Mouse (Mus musculus): Measurements from ENCODE around the gene Aak1.

The Aak1 gene

DNA sequence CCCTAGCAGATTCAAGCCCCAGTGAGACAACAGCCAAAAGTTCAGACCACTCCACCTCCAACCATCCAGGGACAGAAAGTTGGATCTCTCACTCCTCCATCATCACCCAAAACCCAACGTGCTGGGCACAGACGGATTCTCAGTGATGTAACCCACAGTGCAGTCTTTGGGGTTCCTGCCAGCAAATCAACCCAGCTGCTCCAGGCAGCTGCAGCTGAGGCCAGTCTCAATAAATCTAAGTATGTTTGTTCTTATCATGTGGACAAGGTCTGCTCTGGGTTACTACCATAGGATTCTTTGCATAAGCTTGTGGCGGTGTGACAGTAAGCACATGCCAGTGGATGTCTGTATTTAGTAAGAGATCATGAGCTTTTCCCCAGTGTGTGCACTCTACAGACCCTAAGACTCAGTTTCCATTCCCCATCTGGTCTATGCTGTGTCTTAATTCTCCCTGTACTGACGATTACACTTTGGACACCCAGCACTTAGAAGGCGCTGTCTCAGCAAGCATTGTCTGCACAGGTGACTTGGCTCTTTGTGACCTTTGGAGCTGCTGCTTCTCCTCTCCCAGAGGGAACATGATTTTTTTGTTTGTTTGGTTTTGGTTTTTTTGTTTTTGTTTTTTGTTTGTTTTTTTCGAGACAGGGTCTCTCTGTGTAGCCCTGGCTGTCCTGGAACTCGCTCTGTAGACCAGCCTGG, 114.8 kb downstream of the Aak1 start:
- no peak for DNase-seq (ENCODE audit: low spot score)

DNA sequence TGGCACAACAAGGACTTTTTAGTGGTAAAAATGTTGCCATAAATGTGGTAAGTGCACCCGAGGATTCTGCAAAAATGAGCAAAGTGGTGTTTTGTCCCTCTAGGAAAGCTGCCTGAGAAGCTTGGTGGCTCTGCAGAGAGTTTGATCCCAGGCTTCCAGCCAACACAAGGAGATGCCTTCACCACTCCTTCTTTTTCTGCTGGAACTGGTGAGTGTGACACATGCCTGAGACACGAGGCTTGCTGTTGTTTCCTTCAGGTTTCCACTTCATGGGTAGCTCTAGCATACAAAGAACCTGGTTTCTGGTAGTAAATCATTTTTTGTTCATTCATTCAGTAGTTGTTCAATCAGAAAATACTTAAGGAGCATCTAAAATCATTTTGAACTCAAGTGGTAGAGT, 117.8 kb downstream of the Aak1 start:
- DNase-seq (ENCODE audit: low spot score): no peak

DNA sequence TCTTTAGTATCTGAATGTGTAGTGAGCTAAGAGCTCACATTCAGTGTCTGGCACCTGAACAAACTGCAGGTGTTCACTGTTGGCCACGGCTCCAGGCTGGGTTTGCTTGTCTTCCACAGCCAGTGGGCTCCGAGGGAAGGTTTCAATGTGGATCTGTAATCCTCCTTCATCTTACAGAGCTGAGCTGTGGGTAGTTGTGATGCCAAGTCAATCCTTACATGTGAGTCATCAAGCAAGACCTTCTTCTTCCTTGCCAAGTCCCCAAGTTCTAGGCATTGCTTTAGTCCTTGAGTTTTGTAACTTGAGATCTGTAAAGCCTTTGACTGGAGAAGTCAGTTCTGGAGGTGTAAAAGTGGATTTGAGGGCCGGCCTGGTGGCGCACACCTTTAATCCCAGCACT, 124.6 kb downstream of the Aak1 start:
- no peak for DNase-seq (ENCODE audit: low spot score)

DNA sequence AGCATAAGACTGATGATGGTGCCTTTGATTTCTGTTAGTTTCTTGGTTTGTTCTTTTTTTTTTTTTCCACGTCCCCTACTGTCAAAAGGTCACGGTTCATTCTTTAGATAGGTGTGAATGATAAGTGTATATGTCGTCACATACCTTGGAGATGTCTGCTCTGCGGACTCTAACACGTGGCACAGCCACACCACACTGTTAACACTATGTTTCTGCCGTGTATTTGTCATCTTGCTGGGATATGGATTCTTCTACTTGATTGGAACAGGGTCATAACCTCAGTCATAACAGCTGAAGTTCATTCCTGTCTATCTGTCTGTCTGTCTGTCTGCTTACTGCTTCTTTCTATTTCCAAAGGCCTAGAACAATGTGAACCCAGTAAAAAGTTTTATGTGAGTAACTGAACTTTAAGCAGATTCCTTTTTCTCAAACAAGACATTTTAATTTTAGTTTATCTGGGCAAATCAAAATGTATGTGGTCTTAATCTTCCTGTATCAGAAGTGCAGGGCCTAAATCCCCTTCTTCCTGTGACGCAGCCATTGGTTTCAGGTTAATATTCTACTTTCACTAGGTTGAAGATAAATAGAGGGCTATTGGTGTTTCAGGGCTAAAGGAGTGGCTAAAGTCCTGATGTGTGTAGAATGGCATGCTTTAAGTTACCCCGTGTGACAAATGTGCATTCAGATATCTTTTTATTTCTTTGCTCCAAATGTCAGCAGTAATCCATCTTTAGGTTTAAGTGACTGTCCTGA, 129.0 kb downstream of the Aak1 start:
- DNase-seq (ENCODE audit: low spot score): no peak

DNA sequence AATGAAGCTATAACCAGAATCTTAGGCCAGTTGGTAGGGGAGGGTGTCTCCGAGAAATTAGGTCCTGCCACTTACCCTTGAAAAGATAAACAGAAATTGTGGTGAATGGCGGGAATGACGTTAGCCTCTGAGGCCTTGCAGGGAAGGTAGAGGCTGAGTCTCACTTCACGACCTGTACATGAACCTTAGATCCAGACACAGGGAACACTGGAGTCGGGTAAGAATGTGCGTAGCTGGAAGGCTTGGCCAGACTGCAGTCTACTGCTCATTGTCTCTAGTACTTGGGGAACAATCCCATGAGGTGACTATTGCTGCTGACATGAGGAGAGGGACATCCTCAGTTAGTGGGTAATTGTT, 129.6 kb downstream of the Aak1 start:
- DNase-seq (ENCODE audit: low spot score): no peak

DNA sequence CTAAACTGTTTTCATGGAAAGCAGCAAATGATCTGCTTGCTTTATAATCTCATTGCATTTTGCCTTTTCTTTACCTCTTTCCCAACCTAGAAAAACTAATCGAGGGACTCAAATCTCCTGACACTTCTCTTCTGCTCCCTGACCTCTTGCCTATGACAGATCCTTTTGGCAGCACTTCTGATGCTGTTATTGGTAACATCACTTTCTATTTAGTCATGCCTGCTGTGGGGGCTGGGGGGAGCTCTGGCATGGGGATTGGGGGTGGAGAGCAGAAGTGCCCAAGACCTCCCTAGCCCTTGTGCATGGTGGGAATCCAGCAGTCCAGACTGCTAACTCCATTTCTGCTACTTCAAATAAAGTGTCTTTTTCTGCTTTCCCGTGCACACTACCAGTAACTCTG, 131.9 kb downstream of the Aak1 start:
- no peak for DNase-seq (ENCODE audit: low spot score)

DNA sequence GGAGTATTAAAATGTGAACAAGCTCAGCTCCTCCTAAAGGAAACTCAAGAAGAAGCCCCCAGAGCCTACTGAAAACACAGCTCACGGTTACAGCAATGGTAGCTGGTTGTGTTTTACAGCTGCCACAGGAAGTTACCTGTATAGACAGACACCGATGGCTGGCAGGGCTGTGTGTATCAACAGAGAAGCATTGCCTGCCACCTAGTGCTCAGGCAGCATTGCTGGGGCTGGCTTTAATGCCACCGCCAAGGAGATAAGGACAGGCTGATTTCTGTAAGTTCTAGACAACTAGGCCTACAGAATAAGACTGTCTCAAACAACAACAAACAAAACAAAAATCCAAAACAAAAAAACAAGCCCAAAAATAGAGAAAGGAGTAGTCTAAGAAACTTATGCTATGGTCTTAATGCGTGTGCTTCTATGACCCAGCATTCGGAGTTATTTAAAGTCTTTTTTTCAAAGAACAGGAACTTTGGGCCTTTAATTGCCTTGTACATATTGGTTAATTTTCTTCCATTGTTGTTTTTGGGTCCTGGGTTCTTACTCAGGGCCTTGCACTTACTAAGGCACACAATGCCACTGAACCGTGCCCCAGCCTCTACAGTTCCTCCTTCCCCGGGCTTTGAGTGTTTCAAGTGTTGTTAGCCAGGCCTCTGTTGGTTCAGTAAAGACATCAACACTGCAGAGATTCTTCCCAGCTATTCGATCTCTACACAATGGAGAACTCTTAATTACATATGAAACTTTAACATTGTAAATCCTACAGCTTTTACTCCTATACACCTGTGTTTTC, 136.2 kb downstream of the Aak1 start:
- DNase-seq (ENCODE audit: low spot score): no peak

DNA sequence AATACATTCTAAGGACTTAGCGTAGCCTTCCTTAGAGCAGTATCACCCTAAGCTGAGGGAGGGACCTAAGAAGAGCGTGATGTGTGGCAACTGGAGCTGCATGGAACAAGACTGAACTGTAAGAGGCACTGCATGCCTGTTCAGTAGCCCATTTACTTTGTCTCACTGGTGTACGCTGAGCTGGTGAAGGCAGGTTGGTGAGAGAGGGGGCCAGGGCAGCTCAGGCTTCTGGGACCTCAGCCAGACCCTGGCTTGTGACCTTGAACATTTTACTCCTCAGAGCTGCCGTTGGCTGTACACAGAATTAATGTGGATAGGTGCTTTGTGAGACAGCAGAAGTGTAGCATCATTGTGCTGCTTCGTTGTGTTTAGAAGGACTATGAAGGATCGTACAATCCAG, 140.3 kb downstream of the Aak1 start:
- DNase-seq (ENCODE audit: low spot score): no peak

DNA sequence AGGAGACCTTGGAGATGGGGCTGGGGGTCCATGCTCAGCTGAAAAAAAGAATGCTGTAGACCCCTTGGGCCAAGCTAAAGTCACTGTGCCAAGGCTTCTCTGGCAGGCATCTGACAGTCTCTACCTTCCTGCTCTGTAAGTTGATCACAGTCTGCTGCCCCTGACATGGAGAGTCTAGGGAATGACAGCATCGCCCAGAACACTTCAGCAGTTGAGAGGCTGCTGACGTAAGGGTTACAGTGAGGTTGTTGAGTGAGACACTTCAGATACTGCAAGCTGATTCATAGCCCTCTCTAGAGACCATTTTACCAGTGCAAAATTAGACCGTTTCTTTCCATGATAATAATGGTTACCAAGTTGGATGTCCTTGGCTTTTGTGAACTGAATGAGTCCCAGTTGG, 141.7 kb downstream of the Aak1 start:
- DNase-seq (ENCODE audit: low spot score): peak; percentile 19

DNA sequence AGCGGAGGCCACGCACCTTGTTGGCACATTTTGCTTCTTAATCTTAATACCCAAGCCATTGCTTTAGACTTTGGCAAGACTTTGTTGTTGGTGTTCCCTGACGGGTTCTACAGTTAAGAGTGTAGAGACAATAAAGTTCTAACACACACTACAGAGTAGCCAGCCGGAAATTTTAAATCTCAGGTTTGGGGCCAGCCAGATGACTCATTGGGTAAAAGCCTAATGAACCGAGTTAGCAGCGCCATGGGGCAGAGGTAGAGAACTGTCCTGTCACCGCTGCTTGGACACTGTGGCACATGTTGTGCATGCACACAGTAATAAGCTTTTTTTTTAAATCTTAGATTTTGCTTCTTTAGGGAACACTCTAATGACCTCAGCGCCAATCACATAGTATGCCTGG, 143.0 kb downstream of the Aak1 start:
- DNase-seq (ENCODE audit: low spot score): no peak

DNA sequence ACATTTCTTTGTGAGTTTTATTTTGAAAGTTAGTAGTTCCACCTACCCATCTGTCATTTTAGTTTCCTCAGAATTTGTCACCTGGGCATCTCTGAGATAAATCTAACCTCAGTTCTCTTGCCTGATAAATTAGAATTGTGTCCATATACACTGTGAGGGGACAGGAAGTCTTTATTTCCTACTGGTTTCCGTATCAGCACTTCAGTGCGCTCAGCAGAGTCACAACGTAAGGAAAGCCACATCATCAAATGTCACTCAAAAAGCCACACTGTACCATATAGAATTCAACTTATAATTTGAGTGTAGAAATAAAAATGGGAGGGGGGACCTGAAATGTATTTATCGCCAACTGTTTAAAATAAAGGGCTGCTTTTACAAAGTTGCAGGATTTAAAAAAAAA, 144.9 kb downstream of the Aak1 start:
- DNase-seq (ENCODE audit: low spot score): no peak

DNA sequence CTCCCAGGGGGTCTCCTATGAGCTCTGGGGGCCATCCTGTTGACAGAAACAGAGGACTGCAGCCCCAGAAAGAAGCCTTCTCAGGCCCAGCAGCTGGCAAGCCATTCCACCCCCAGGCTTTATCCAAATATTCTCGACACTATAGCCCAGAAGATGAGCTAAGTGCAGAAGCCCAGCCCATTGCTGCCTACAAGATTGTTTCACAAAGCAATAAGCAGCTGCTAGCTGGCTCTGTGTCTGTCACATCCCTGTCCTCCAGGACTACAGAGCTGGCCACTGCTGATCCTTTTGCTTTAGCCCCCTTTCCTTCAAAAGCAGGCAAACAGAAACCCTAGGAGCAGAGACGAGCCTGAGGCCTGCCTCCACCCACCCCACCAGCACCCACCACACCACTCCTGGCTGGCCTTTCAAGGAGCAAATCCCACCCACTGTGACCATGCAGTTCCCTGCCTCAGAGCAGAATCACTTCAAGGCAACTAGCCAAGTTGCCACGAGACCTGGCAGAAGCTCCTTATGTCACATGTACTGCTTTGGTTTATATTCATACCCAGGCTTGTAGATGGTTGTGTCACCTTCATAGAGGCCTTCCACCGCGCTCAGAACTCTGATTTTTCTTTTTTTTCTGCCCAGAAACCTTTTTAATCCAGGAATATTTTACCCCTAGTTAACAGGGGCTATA, 147.5 kb downstream of the Aak1 start:
- peak; percentile 43 for DNase-seq (ENCODE audit: low spot score)

DNA sequence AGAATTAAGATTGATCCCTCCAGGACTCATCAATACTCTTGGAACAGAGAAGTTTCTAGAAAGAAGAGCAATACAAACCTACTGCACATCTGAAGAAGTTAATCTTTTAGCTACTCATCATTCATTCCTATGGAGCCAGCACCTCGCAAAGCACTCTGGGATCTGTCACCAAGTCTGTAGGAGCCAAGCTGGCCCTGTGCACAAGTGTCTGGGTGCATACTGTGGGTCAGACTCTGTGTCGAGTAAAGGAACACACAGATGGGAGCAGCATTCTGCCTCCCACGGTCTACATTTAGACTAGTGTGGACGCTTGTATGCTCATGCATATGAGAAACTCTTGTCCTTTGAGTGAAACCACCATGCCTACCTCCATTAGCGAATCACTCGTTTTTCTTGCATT, 148.0 kb downstream of the Aak1 start:
- no peak for DNase-seq (ENCODE audit: low spot score)

DNA sequence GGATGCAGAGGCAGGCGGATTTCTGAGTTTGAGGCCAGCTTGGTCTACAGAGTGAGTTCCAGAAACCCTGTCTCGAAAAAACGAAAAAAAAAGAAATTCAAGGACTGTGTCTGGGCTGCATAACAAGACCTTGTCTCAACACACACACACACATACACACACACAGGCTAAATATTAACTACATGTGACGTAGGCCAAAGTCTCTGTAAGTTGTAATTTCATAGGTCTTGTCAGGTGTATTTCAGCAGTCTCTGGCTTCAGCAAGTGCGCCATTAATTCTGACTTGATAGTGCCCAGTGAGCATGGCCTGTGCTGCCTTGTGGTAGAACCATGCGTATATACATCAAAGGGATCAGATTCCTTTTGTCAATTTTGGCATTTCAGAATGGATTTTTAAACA, 152.7 kb downstream of the Aak1 start:
- no peak for DNase-seq (ENCODE audit: low spot score)

DNA sequence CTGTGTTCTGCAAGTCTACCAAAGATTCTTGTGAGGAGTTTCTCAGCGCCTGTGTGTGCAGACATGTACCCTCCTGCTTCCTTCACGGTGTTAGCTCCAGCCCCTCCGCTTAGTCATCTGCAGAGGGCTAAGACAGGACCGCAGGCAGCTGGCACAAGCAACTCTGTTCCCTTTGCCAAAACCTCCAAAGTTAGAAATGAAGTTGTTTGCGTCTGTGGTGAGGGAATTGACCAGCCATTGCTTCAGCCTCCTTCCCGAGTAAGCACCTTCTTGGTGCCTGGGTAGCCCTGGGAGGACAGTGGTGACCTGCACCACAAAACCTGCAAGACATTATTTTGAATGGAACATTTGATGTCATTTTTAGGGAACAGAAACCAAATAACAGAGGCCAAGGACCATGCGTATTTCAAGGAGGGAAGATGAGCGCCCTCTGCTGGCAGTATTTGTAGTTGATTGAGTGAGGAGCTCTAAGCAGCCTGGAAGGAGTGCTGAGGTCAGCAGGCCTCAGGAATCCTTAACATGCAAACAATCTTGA, 153.3 kb downstream of the Aak1 start:
- peak; percentile 75 for DNase-seq (ENCODE audit: low spot score)

DNA sequence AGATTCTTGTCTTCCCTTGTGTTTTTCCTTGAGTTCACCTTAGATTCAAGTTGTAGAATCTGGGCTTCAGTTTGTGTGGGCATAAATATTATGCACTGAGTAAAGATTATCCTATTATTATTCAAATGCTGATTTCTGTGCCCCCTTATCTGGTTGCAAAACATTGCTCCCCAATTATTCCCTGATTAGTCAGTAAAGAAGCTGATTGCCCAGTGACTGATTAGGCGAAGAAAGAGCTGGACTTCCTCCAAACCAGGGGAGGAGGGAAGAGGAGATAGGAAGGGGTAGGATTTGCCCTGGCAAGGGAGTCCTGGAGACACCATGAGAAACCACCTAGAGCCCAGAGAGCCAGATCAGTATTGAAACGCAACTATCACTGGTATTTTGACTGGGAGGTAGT, 154.8 kb downstream of the Aak1 start:
- DNase-seq (ENCODE audit: low spot score): no peak

DNA sequence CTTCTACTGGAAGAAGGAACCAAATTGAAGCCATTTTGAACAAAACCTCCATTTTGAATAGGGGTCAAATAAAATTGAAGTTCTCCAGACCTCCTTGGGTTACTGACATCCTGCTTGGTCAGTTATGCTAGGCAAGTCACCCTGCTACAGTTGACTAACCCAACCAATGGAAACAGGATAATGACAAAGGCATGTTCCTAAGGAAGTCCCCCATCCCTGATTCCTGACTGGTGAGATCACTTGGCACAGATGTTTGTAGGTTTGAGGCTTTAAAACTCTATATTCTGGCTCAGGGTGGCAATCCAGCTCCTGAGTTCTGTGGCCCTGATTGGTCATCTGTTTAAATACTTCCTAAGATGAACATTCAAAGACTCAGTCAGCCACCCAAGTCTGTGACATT, 156.3 kb downstream of the Aak1 start:
- no peak for DNase-seq (ENCODE audit: low spot score)

DNA sequence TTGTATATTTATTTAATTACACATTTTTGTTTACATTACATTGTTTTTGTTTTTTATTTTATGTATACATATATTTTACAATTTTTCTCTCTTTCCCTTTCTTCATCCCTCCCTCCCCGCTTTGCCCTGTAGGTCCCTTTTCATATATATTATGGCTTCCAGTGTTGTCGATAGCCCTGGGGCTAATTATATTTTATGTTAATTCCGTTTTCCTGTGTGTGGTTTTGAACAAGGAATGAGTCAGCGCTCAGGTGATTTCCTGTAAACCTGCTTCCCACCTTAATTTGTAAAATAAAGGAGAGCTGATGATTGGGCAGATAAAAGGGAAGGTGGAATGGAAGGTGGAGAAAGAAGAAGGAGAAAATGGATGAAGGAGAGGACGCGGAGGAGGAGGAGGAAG, 159.6 kb downstream of the Aak1 start, which contains the start of gene Nfu1:
TSS of gene Nfu1 (plus strand) at position 350 of the 400 bp plus-strand sequence.
- no peak for DNase-seq (ENCODE audit: low spot score)

DNA sequence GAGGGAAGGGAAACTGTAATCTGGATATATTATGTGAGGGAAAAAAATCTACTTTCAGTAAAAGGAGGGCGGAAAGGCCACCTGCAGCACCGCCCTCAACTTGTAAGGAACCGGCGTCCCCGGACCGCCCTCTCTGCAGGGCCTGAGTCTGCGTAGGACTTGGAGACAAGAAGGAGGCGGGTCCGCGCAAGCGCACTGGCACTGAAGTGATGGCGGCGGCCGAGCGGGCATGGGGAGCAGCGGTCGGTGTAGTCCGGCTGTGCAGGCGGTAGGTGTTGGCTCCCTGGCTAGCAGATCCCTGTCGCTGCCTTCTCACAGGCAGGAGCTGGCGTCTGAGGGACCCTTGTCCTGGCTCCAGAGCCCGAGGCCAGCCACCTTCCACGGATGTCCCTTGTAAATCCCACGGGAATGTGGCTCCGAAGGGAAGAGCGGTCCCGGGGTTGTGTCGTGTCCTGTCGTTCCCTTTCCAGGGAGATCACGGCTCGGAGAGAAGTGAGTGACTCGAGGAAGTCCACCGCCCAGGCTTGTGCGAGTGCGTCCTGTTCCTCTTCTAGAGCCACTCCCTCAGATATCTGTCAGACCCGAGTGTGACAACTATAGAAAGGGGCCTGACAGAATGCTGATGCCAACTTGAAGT, 160.5 kb downstream of the Aak1 start:
- DNase-seq (ENCODE audit: low spot score): peak; percentile 95

DNA sequence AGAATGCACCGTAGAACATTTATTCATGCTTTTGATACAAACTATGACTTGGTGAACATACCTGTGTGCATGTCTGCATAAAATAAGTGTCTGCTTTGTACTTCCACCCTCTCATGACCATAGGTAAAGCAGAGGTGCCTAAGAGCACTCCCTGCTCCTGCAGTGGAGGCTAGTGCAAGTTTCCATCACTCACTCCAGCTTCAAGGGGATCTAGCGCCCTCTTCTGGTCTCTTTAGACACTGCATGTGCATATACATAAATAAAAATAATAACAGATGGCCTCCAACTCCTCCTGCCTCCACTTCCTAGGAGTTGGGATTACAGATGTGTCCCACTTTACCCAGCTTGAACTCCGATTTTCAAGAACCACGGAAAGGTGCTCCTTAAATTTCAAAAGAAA, 167.6 kb downstream of the Aak1 start:
- peak; percentile 24 for DNase-seq (ENCODE audit: low spot score)

DNA sequence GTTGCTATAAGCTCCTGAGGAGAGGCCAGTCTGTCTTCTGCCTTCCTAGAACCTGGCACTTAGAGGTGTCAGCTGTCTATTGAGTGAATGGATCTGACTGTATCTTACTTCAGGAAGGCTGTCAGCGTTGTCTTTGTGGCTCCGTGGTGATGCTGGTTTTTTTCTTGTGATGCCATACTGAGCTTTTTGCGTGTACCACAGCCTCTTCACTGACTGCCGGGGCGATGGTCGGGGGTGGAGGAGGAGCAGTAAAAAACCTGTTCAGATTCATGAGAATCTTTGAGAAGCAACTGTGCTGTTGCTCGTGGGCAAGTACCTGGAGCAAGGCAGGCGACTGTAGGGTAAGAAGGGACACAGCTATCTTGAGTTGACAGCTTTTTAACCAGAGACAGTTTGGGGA, 169.6 kb downstream of the Aak1 start:
- DNase-seq (ENCODE audit: low spot score): no peak

DNA sequence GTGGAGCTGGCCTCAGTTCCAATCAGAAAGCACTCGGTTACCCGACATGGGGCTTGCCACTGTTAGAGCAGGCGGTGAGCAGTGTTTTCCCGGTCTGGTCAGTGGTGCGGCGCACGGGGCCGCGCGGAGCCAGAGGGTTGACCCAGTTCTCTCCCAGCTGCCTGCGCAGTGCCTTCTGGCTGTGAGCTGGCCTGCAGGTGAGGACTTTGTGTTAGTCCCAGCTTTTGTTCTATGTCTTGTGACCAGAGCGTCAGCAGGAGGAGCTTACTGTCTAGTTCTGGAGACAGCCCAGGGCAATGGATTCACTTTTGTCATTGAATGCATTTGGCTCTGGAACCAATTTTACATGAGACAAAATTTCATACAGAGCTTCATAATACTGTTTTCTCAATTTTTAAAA, 172.5 kb downstream of the Aak1 start:
- DNase-seq (ENCODE audit: low spot score): no peak
